Mouse (Mus musculus): ENCODE measurements around the gene Olfr818. TPM values are rescaled to one million over a fixed set of nuclear protein-coding genes. Genes with fewer than 3 reads are reported as not detected.
"Not testable (repeated sequence)": the region's sequence is repeated elsewhere in the genome, so short reads cannot be mapped to it uniquely, and the experiment has no call there.

The Olfr818 gene
- not detected for total RNA-seq (2022)

GRCm38 (mm10) chr10:129949000-129949399, at the start of gene Olfr818:
Olfr818 (minus strand) TSS chr10:129949100.
- no peak for DNase-seq (ENCODE audit: low spot score in 2 of 2)

- DNase-seq (ENCODE audit: low spot score in 2 of 2) = not testable (repeated sequence)
These were observed 36.1 kb upstream of the Olfr818 start, which contains the start of gene Gm10310 for GRCm38 (mm10) chr10:129984962-129985361. Gm10310 (minus strand) TSS chr10:129985062.

- not testable (repeated sequence) for DNase-seq (ENCODE audit: low spot score in 2 of 2)
These were observed 33.0 kb upstream of the Olfr818 start for GRCm38 (mm10) chr10:129981867-129982266.

GRCm38 (mm10) chr10:129976040-129976439, 27.1 kb upstream of the Olfr818 start, which contains the start of gene Olfr247:
Olfr247 (minus strand) TSS chr10:129976140.
- DNase-seq (ENCODE audit: low spot score in 2 of 2) = not testable (repeated sequence)

- not testable (repeated sequence) for DNase-seq (ENCODE audit: low spot score in 2 of 2)
These were observed 24.1 kb upstream of the Olfr818 start for GRCm38 (mm10) chr10:129972994-129973393.

DNA sequence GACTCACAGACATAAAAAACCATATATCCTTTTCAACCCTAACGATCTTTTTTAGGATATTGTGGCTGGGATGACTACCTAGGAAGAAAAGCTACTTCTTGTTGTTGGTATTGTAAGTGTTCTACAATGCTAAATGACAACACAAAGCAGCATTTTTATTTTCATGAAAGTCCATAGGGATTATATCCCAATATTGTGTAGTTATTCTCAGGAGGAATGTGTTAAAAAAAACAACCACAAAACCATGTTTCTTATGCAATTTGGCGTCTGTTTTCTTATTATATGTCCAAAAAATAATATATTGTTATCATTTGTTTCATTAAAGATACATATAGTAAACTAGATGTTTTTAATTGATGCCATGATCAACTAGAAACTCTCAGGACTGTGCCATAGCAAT, 18.3 kb upstream of the Olfr818 start, which contains the start of gene Olfr819:
Olfr819 (minus strand) TSS at position 101 of the 400 bp plus-strand sequence.
- DNase-seq (ENCODE audit: low spot score in 2 of 2) = not testable (repeated sequence)

DNA sequence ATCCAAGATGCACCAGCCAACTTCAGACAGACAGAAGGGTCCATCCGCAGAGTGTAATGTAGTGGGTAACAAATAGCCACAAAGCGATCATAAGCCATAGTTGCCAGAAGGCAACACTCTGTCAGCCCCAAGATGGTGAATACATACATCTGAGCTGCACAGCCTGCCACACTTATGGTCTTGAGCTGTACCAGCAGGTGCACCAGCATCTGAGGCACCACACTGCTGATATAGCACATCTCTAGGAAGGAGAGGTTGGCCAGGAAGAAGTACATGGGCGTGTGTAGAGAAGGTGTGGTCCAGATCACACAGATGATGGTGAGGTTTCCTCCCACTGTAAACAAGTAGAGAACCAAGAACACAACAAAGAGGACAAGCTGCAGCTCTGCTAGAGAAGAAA, 17.3 kb upstream of the Olfr818 start:
- not testable (repeated sequence) for DNase-seq (ENCODE audit: low spot score in 2 of 2)

DNA sequence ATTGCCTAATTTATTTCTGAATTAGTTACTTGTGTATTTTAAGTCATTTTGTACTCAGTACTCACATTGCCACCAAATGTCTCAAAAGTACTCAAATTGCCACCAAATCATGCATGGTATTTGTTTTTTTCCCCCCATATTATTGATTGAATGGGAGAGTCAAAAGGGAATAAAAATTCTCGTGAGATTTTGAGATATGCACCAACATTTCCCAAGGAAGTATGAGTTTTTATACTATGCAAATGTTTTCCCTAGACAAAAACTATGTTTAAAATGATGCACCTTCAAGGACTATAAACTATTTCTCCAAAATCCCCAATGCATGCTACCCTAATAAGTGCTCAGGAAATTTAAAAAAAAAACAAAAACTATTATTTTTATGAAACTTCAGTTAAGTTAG, 33.4 kb downstream of the Olfr818 start, which contains the start of gene Olfr816:
Olfr816 (minus strand) TSS at position 101 of the 400 bp plus-strand sequence.
- DNase-seq (ENCODE audit: low spot score in 2 of 2) = no peak

DNA sequence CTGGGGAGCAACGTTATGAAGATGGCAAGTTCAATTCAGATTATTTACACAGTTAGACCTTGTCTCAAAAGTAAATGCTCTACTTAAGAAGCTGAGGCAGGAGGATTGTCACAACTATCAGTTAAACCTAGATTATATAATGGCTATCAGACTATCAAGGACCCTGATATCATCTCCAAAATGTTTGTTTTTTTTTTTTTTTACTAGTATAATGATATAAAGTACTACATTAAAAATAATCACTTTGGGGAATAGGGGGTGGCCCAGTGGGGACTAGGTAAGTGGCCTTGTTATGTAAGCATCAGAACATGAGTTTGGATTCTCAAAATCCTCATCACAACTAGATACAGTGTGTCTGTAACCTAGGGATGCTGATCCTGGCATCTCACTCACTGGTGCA, 43.1 kb downstream of the Olfr818 start, which contains the start of gene Olfr815:
Olfr815 (minus strand) TSS at position 101 of the 400 bp plus-strand sequence.
- not testable (repeated sequence) for DNase-seq (ENCODE audit: low spot score in 2 of 2)

Other genes with a start within 250 kb of the Olfr818 start
- gene Olfr804, start 245.9 kb downstream of the Olfr818 start, total RNA-seq (2022) = not detected
- not detected for gene Olfr805, start 219.7 kb downstream of the Olfr818 start, total RNA-seq (2022)
- gene Olfr806, start 207.2 kb downstream of the Olfr818 start, total RNA-seq (2022) = not detected
- not detected for gene Olfr807, start 191.3 kb downstream of the Olfr818 start, total RNA-seq (2022)
- not detected for gene Olfr808, start 183.6 kb downstream of the Olfr818 start, total RNA-seq (2022)
- not detected for gene Olfr809, start 174.5 kb downstream of the Olfr818 start, total RNA-seq (2022)
- gene Olfr810, start 154.2 kb downstream of the Olfr818 start, total RNA-seq (2022) = not detected
- gene Olfr811, start 144.7 kb downstream of the Olfr818 start, total RNA-seq (2022) = not detected
- not detected for gene Olfr812, start 103.0 kb downstream of the Olfr818 start, total RNA-seq (2022)
- not detected for gene Olfr813, start 93.7 kb downstream of the Olfr818 start, total RNA-seq (2022)
- gene Olfr814, start 69.2 kb downstream of the Olfr818 start, total RNA-seq (2022) = not detected
- not detected for gene Olfr815, start 43.2 kb downstream of the Olfr818 start, total RNA-seq (2022)
- gene Olfr816, start 33.5 kb downstream of the Olfr818 start, total RNA-seq (2022) = not detected
- not detected for gene Olfr819, start 18.2 kb upstream of the Olfr818 start, total RNA-seq (2022)
- not detected for gene Olfr247, start 27.0 kb upstream of the Olfr818 start, total RNA-seq (2022)
- not detected for gene Gm10310, start 36.0 kb upstream of the Olfr818 start, total RNA-seq (2022)
- gene Olfr820, start 63.5 kb upstream of the Olfr818 start, total RNA-seq (2022) = not detected
- under 1 TPM in 1 of 4 experiments, not detected in 3; 0.43 TPM for gene Olfr821, start 81.2 kb upstream of the Olfr818 start, total RNA-seq (2022)
- not detected for gene Olfr822, start 122.1 kb upstream of the Olfr818 start, total RNA-seq (2022)
- gene Olfr823, start 166.3 kb upstream of the Olfr818 start, total RNA-seq (2022) = not detected
- not detected for gene Olfr824, start 180.9 kb upstream of the Olfr818 start, total RNA-seq (2022)
- not detected for gene Olfr825, start 217.7 kb upstream of the Olfr818 start, total RNA-seq (2022)
- not detected for gene Olfr826, start 235.1 kb upstream of the Olfr818 start, total RNA-seq (2022)

Measured in layer of hippocampus, adult 8-10 months (tissue).